Mouse (Mus musculus) embryo, embryonic 10 days (tissue): ENCODE data around the gene Vsx1.

Experiments
- DNase-seq: peaks from one replicate; pipeline ENCODE4 v3.0.0-alpha.2; 2015; ENCODE audit warnings: low spot score

The Vsx1 gene

DNA sequence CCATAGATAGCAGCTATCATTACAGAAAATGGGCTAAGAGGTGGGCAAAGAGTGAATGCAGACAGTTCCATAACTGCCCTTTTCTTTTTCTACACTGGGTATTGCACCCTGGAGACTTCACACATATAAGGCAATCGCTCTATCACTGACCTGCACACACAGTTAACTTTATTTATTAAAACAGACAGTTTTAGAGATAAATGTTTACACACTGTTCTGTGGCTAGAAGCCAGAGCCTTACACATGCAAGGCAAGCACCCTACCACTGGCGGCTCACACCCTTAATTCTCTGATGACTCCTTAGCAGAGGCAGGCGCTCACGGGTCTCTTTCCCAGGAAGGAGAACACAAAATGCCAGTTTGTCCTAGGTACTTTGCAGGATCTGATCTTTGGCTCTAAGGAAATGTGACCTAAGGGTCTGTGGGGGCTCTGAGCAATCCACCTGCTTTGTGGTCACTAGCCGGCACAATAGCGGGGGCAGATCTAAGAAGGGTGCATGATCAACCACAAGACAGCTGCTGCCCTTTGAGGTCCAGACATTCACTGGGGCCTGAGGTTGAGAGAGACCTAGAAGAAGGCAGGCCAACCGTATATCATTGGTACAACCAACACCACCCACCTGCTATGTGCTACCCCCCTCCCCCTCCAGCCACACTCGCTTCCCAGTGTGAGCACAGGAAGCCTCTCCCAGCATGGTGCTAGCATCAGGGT lies 42.6 kb downstream of the Vsx1 start:
- no peak for DNase-seq

DNA sequence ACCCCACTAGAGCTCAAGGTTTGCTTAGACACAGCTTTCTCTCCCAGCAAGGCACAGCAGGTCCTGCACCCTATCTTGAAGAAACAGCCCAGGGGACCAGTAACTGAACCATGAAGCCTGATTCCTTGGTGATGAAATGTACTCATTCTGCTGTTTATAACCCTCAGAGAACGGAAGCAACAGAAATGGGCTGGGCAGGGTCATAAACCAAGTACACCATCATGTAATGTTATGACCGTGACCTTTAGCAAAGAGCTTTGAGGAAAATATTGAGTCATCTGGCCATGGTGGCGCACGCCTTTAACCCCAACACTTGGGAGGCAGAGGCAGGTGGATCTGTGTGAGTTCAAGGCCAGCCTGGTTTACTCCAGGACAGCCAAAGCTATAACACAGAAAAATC lies 43.9 kb downstream of the Vsx1 start:
- no peak for DNase-seq

DNA sequence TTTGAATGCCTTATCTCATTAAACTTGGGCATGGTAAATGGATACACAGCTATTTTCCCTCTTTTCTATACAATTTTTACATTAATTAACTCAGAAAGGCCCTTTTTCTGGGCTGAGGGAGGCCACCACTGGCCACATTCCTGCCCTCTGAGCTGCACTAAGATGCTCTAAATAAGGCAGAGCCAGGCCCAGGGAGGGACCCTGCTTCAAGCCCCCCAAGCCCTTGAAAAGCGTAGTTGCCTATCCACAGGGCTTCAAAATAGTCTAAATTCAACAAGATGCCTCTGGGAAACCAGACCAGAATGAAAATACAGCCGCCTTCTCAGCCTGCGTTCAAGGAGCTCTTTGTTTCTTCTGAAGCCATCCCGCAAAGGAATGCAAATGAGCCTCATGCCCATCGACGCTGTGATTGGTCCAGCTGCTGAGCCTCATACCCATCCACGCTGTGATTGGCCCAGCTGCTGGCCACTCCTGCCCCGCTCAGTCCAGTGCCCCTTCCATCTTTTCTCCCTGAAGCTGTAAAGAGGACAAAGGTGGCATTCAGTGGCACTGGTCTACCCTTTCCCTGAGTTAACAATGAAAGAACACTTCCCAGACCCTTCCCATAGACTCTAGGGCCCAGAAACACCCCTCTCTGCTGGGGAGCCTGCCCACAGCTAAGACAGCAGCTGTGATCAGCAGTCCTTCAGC lies 45.3 kb downstream of the Vsx1 start:
- peak; percentile 67 for DNase-seq

DNA sequence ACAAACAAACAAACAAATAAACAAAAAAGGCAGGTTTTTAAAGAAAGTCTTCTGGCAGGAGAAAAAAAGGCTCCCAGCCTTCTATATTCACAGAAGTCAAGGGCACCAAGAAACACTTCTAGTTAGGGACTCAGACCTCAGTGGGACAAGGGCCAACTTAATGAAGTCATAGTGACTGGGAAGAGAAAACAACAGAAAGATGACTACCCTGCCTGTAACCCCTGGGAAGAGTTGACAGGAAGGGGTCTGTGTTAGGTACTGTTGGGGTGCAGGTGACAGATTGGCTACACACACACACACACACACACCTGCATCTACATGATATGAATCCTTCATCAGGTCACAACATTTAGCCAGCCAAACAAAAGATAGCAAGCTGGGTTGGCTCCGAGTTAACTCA lies 46.0 kb downstream of the Vsx1 start:
- no peak for DNase-seq

DNA sequence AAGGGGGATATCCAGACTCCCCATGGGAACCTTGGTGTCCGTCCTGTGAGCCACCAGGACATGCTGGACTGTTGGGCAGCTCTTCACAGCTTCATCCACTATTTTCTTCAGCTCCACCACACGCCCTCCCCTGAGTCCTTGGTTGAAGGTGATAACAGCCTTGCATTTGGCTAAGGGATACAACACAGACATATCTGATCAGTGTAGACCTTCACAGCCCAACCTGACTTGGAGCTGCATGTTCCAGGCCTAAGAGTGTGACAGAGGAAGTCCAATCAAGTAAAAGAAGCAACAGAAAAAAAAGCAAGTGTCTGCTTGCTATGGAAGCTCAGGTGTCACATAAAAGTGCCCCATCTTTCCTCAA lies 50.8 kb downstream of the Vsx1 start:
- DNase-seq: no peak

DNA sequence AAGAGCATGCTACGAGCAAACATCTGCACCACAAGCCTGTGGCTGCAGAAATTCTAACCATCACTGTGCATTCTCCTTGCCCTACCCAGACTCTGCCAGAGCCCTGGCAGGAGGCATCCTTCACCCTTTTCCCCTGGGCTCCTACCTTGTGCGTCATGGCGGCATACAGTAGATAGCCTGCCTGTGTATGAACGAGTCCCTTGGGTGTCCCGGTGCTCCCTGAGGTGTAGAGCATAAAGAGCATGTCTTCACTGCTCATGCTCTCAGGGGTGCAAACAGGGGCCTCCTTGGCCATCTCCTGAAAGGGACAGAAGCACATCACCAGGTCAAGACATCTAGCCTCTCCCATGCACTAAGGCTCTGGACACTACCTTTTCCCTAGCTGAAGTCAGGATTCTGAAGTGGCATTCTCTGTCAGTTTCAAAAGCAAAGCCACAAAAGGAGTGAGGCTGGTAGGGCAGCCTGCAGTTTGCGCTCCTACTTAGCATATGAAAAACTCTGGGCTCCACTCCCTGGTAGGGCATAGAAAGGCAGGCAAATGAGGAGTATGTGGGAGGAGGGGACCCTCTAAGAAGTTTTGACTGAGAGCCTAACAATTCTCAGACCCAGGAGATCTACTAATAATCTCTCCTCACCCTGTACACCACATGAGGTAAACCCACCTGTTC lies 51.3 kb downstream of the Vsx1 start:
- peak; percentile 23 for DNase-seq

DNA sequence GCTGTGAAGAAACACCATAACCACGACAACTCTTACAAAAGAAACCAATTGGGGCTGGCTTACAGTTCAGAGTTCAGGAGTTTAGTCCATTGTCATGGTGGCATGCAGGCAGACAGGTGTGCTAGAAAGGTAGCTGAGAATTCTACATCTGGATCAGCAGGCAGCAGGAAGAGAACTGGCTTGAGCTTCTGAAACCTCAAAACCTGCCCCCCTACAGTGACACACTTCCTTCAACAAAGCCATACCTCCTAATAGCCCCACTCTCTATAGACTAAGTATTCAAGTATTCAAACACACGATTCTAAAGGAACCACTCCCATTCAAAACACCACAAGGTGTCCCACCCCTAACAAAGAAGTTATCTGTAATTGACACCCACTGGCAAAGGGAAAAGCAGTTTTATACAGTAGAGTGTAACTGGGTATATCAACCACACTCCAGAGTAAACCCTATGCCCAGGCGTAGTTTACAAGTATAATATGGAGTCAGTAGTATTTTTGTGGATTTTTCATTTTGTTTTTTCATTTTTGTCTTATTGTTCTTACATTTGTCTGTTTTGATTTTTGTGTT lies 53.2 kb downstream of the Vsx1 start:
- no peak for DNase-seq
